Mouse (Mus musculus): ENCODE measurements around the gene Nop53.
A peak's percentile ranks its signal among the peaks of the same experiment; 100 is the strongest.

DNA sequence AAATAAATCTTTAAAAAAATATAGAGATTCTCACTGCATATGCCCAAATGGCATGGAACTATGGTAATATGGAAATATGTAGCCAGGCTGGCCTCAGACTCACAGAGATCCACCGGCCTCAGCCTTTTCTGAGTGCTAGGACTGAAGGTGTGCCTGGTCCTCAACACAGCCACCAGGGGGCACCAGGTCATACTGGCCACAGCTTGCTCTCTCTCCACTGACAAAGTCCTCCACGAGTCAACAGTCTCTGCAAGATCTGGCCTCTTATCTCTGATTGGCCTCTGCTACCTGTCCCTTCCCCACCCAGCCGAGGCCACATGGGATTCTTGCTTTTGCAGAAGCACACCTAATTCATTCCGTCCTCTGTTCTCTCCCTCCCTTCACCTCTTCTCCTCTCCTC is 16.0 kb downstream of the Nop53 start:
- TF ChIP-seq CTCF (IDR thresholded peaks at IDR 0.05) (peak; percentile 94), POLR2A (IDR thresholded peaks at IDR 0.05; ENCODE audit: insufficient read depth, low read depth, low read length) (0 out of 2 replicates have a peak, but pooled peaks have one; percentile 33), EP300 (IDR thresholded peaks at IDR 0.05; ENCODE audit: insufficient read depth, low read depth, low read length) (peak; percentile 90)

Data from heart, adult 2 months (tissue).